Mouse (Mus musculus) liver, embryonic 14.5 days (tissue): ENCODE measurements around the gene Reln. TPM values are rescaled to one million over a fixed set of nuclear protein-coding genes. Genes with fewer than 3 reads are reported as not detected.

Experiments used
- ATAC-seq: fragments of 200-750 bp; cut with Nextera tagmentation; 2 replicates; pipeline ENCODE4 v1.8.0; 2017; ENCODE audit warnings: moderate number of reproducible peaks, mild to moderate bottlenecking, moderate library complexity; ENCODE audit not compliant: insufficient read depth
- DNase-seq, 3 experiments: peaks; one replicate each; pipeline ENCODE4 v3.0.0-alpha.2; 2012 to 2013; ENCODE audit warnings: low read depth in 3 of 3, low spot score in 3 of 3
- H3K27ac ChIP-seq: fragments of 300-500 bp; sonication (generic); 2 replicates; pipeline ENCODE4 v1.5.1; 2014; ENCODE audit warnings: moderate library complexity, mild to moderate bottlenecking, control low read depth, inconsistent platforms
- H3K27me3 ChIP-seq: fragments of 300-500 bp; sonication (generic); 2 replicates; pipeline ENCODE4 v1.6.1; 2014; ENCODE audit warnings: mild to moderate bottlenecking, low read length, moderate library complexity; ENCODE audit not compliant: control insufficient read depth, insufficient read depth
- H3K36me3 ChIP-seq: fragments of 300-500 bp; sonication (generic); replicated peaks from 2 replicates; pipeline ENCODE4 v1.6.1; 2014; ENCODE audit warnings: low read depth; ENCODE audit not compliant: control insufficient read depth, insufficient read depth
- H3K4me1 ChIP-seq, 2 experiments: fragments of 200-500 bp in 1 of 2; fragments of 300-500 bp in 1 of 2; sonication (generic) in 1 of 2; replicated peaks; 2 replicates each; pipeline ENCODE4 v1.6.1; 2012 to 2014; ENCODE audit warnings: antibody characterized with exemption in 1 of 2, inconsistent platforms in 1 of 2, low read length in 1 of 2; ENCODE audit not compliant: control insufficient read depth in 2 of 2, insufficient read depth in 2 of 2
- H3K4me2 ChIP-seq: fragments of 300-500 bp; sonication (generic); 2 replicates; pipeline ENCODE4 v1.6.1; 2014; ENCODE audit warnings: low read depth, mild to moderate bottlenecking, control low read depth, moderate library complexity
- H3K4me3 ChIP-seq, 2 experiments: fragments of 200-500 bp in 1 of 2; fragments of 300-500 bp in 1 of 2; sonication (generic) in 1 of 2; 2 replicates each; pipeline ENCODE4 v1.5.1; 2012 to 2014; ENCODE audit warnings: low read depth in 2 of 2, low read length in 2 of 2, mild to moderate bottlenecking in 2 of 2, control low read depth in 1 of 2, inconsistent platforms in 1 of 2, moderate library complexity in 1 of 2; ENCODE audit not compliant: insufficient read depth in 1 of 2
- H3K9ac ChIP-seq: fragments of 300-500 bp; sonication (generic); replicated peaks from 2 replicates; pipeline ENCODE4 v1.6.1; 2014; ENCODE audit warnings: mild to moderate bottlenecking, control low read depth, moderate library complexity
- H3K9me3 ChIP-seq: fragments of 300-500 bp; sonication (generic); 2 replicates; pipeline ENCODE4 v1.6.1; 2016; ENCODE audit warnings: low read length, mixed read lengths; ENCODE audit not compliant: control insufficient read depth
- CTCF ChIP-seq: IDR thresholded peaks from 2 replicates; pipeline ENCODE4 v1.5.1; 2016; ENCODE audit warnings: antibody characterized with exemption, low read depth, control low read depth
- EP300 ChIP-seq: IDR thresholded peaks from 2 replicates; pipeline ENCODE4 v1.6.1; 2016; ENCODE audit warnings: antibody characterized with exemption, low read depth
- WGBS: fragments of 180-500 bp; shearing (Covaris S2); extraction: QIAGEN DNeasy Blood & Tissue Kit; methylation state at CpG from one replicate; pipeline ENCODE4 v1.1.7; 2014; ENCODE audit not compliant: insufficient replicate concordance; 5-methylcytosine and 5-hydroxymethylcytosine counted together
- polyA plus RNA-seq, 2 experiments: library from polyadenylated mRNA; depleted of rRNA in 1 of 2; stranded (reverse) in 1 of 2; unstranded in 1 of 2; fragments of >200 nt; fragmentation: Nextera tagmentation in 1 of 2; extraction: Ambion mirVana in 1 of 2; gene quantifications; 2 replicates each; pipeline versions ENCODE4 v1.2.1 to v1.2.3; 2012 to 2014

The Reln gene
- polyA plus RNA-seq, 2 experiments, result 25.7 to 38.7 TPM

- 70% methylated on average over 8 of the region's 8 CpGs for WGBS
- Histone ChIP-seq H3K27me3 (peaks cover 68% of the 10 kb centered on the region), H3K9ac (no peak overlapping the region), H3K9me3 (no peaks in the 10 kb centered on the region), H3K36me3 (no peaks in the 10 kb centered on the region), H3K27ac (no peak overlapping the region), H3K4me1 (peaks cover 6 to 11% of the 10 kb centered on the region in 2 experiments), H3K4me3 (peak overlapping the region in 1 of 2 experiments; percentile 6; a peak in 1 of 4 replicates), H3K4me2 (peak overlapping the region; percentile 37)
- ATAC-seq, result no peak
- no peak for TF ChIP-seq CTCF
- TF ChIP-seq EP300, result no peak
- no peak for DNase-seq
These were observed 3.5 kb downstream of the Reln start for GRCm38 (mm10) chr5:22340991-22341390.

- no peak overlapping the region for H3K9ac ChIP-seq
- no peak overlapping the region for H3K27ac ChIP-seq
- peaks cover 0 to 5% of the 10 kb centered on the region in 2 experiments; a peak in 3 of 4 replicates for H3K4me1 ChIP-seq
- 44% methylated on average over 3 of the region's 3 CpGs for WGBS
- ATAC-seq (no peak), DNase-seq (no peak)
- H3K9me3 ChIP-seq, result no peaks in the 10 kb centered on the region
- no peaks in the 10 kb centered on the region for H3K36me3 ChIP-seq
- H3K4me3 ChIP-seq, result no peak overlapping the region
- H3K27me3 ChIP-seq, result peaks cover 17% of the 10 kb centered on the region
- TF ChIP-seq EP300 (no peak), CTCF (no peak)
- H3K4me2 ChIP-seq, result no peak overlapping the region
These were observed 9.1 kb downstream of the Reln start for GRCm38 (mm10) chr5:22335408-22335807.

- peaks cover 5 to 6% of the 10 kb centered on the region in 2 experiments; a peak in 3 of 4 replicates for H3K4me1 ChIP-seq
- H3K27ac ChIP-seq, result no peak overlapping the region
- no peaks in the 10 kb centered on the region for H3K9me3 ChIP-seq
- ATAC-seq (no peak), DNase-seq (no peak)
- TF ChIP-seq CTCF, result no peak
- TF ChIP-seq EP300, result no peak
- no peak overlapping the region for H3K9ac ChIP-seq
- H3K27me3 ChIP-seq, result no peaks in the 10 kb centered on the region
- no peak overlapping the region for H3K4me2 ChIP-seq
- no peak overlapping the region for H3K4me3 ChIP-seq
- 65% methylated on average over 5 of the region's 5 CpGs for WGBS
- H3K36me3 ChIP-seq, result no peaks in the 10 kb centered on the region
These were observed 13.7 kb downstream of the Reln start for GRCm38 (mm10) chr5:22330802-22331201.

- WGBS, result 62% methylated on average over 8 of the region's 8 CpGs
- peak; percentile 68; the same call in 1 of the 2 replicates for ATAC-seq
- no peaks in the 10 kb centered on the region for H3K36me3 ChIP-seq
- no peak overlapping the region for H3K9ac ChIP-seq
- TF ChIP-seq EP300, result no peak
- no peak for TF ChIP-seq CTCF
- H3K4me1 ChIP-seq, result peaks cover 5 to 6% of the 10 kb centered on the region in 2 experiments; a peak in 3 of 4 replicates
- no peak overlapping the region for H3K4me3 ChIP-seq
- no peaks in the 10 kb centered on the region for H3K9me3 ChIP-seq
- no peak for DNase-seq
- H3K4me2 ChIP-seq, result no peak overlapping the region
- no peak overlapping the region for H3K27ac ChIP-seq
- H3K27me3 ChIP-seq, result no peaks in the 10 kb centered on the region
These were observed 15.8 kb downstream of the Reln start for GRCm38 (mm10) chr5:22328431-22329359.

- 69% methylated on average over 3 of the region's 3 CpGs for WGBS
- no peaks in the 10 kb centered on the region for H3K27me3 ChIP-seq
- H3K9me3 ChIP-seq, result no peaks in the 10 kb centered on the region
- TF ChIP-seq CTCF (peak; percentile 88), EP300 (no peak)
- H3K27ac ChIP-seq, result no peak overlapping the region
- ATAC-seq (no peak), DNase-seq (no peak)
- H3K36me3 ChIP-seq, result no peaks in the 10 kb centered on the region
- no peak overlapping the region for H3K9ac ChIP-seq
- H3K4me1 ChIP-seq, result peaks cover 5 to 6% of the 10 kb centered on the region in 2 experiments; a peak in 3 of 4 replicates
- H3K4me2 ChIP-seq, result no peak overlapping the region
- no peak overlapping the region for H3K4me3 ChIP-seq
These were observed 17.3 kb downstream of the Reln start for GRCm38 (mm10) chr5:22327170-22327569.
